Mouse (Mus musculus): ENCODE results near the gene Tmem127. TPM values are rescaled to one million over a fixed set of nuclear protein-coding genes. Genes with fewer than 3 reads are reported as not detected.
A peak's percentile ranks its signal among the peaks of the same experiment; 100 is the strongest.

Tmem127 gene
- total and polyA plus RNA-seq, 3 experiments, result 24.8 to 45.6 (median 27.4) TPM

GRCm38 (mm10) chr2:127274590-127274989 is 26.9 kb downstream of the Tmem127 start:
- WGBS, result 48% methylated on average over 2 of the region's 2 CpGs
- no peaks in the 10 kb centered on the region for H3K27me3 ChIP-seq (ENCODE audit: control insufficient read depth, insufficient read depth, low read length)
- H3K79me2 ChIP-seq (replicated peaks; ENCODE audit: control insufficient read depth, insufficient read depth, low read length), result peaks cover 8% of the 10 kb centered on the region
- intact Hi-C loops (cut with DNase I), result no loop called here
- H3K27ac ChIP-seq, result peak overlapping the region; percentile 53
- TF ChIP-seq CTCF (IDR thresholded peaks at IDR 0.05) (no peak), EP300 (IDR thresholded peaks at IDR 0.05; ENCODE audit: insufficient read depth, low read depth, low read length) (no peak), POLR2A (IDR thresholded peaks at IDR 0.05; ENCODE audit: insufficient read depth, low read depth, low read length) (no peak)
- H3K36me3 ChIP-seq (ENCODE audit: control insufficient read depth, insufficient read depth, low read length), result peaks cover 17% of the 10 kb centered on the region
- H3K4me3 ChIP-seq, result peak overlapping the region; percentile 7; the same call in 1 of the 2 replicates
- H3K9ac ChIP-seq (ENCODE audit: low read depth, low read length), result no peak overlapping the region
- DNase-seq, result no peak
- H3K4me1 ChIP-seq (ENCODE audit: control insufficient read depth, insufficient read depth, low read length), result peaks cover 6% of the 10 kb centered on the region

- Histone ChIP-seq H3K79me2 (replicated peaks; ENCODE audit: control insufficient read depth, insufficient read depth, low read length) (peaks cover 8% of the 10 kb centered on the region), H3K36me3 (ENCODE audit: control insufficient read depth, insufficient read depth, low read length) (peaks cover 17% of the 10 kb centered on the region), H3K27me3 (ENCODE audit: control insufficient read depth, insufficient read depth, low read length) (no peaks in the 10 kb centered on the region), H3K4me1 (ENCODE audit: control insufficient read depth, insufficient read depth, low read length) (peaks cover 6% of the 10 kb centered on the region), H3K27ac (peak overlapping the region; percentile 72), H3K4me3 (peak overlapping the region; percentile 19; the same call in 1 of the 2 replicates), H3K9ac (ENCODE audit: low read depth, low read length) (peak overlapping the region; percentile 45)
- 51% methylated on average over 5 of the region's 5 CpGs for WGBS
- no peak for DNase-seq
- intact Hi-C loops (cut with DNase I), result no loop called here
- TF ChIP-seq CTCF (IDR thresholded peaks at IDR 0.05) (no peak), POLR2A (IDR thresholded peaks at IDR 0.05; ENCODE audit: insufficient read depth, low read depth, low read length) (no peak)
Measured at GRCm38 (mm10) chr2:127275551-127276320, 28.0 kb downstream of the Tmem127 start.

- peaks cover 5% of the 10 kb centered on the region for H3K79me2 ChIP-seq (replicated peaks; ENCODE audit: control insufficient read depth, insufficient read depth, low read length)
- intact Hi-C loops (cut with DNase I), result no loop called here
- peaks cover 3% of the 10 kb centered on the region for H3K4me1 ChIP-seq (ENCODE audit: control insufficient read depth, insufficient read depth, low read length)
- peaks cover 10% of the 10 kb centered on the region for H3K36me3 ChIP-seq (ENCODE audit: control insufficient read depth, insufficient read depth, low read length)
- no peak overlapping the region for H3K9ac ChIP-seq (ENCODE audit: low read depth, low read length)
- DNase-seq, result no peak
- H3K4me3 ChIP-seq, result no peak overlapping the region
- TF ChIP-seq POLR2A (IDR thresholded peaks at IDR 0.05; ENCODE audit: insufficient read depth, low read depth, low read length) (no peak), EP300 (IDR thresholded peaks at IDR 0.05; ENCODE audit: insufficient read depth, low read depth, low read length) (no peak), CTCF (IDR thresholded peaks at IDR 0.05) (no peak)
- no peak overlapping the region for H3K27ac ChIP-seq
- H3K27me3 ChIP-seq (ENCODE audit: control insufficient read depth, insufficient read depth, low read length), result no peaks in the 10 kb centered on the region
Measured at GRCm38 (mm10) chr2:127278162-127278561, 30.5 kb downstream of the Tmem127 start.

- DNase-seq, result no peak
- Histone ChIP-seq H3K27ac (no peak overlapping the region), H3K4me1 (ENCODE audit: control insufficient read depth, insufficient read depth, low read length) (no peaks in the 10 kb centered on the region), H3K9ac (ENCODE audit: low read depth, low read length) (no peak overlapping the region), H3K79me2 (replicated peaks; ENCODE audit: control insufficient read depth, insufficient read depth, low read length) (no peaks in the 10 kb centered on the region), H3K36me3 (ENCODE audit: control insufficient read depth, insufficient read depth, low read length) (peaks cover 21% of the 10 kb centered on the region), H3K27me3 (ENCODE audit: control insufficient read depth, insufficient read depth, low read length) (no peaks in the 10 kb centered on the region), H3K4me3 (no peak overlapping the region)
- TF ChIP-seq CTCF (IDR thresholded peaks at IDR 0.05), result no peak
- no peak for TF ChIP-seq EP300 (IDR thresholded peaks at IDR 0.05; ENCODE audit: insufficient read depth, low read depth, low read length)
- TF ChIP-seq POLR2A (IDR thresholded peaks at IDR 0.05; ENCODE audit: insufficient read depth, low read depth, low read length), result no peak
- WGBS, result 81% methylated on average over 4 of the region's 4 CpGs
- intact Hi-C loops (cut with DNase I), result no loop called here
Measured at GRCm38 (mm10) chr2:127292250-127292649, 44.5 kb downstream of the Tmem127 start.

GRCm38 (mm10) chr2:127297001-127297805 is 49.5 kb downstream of the Tmem127 start:
- H3K36me3 ChIP-seq (ENCODE audit: control insufficient read depth, insufficient read depth, low read length), result peaks cover 20% of the 10 kb centered on the region
- no peaks in the 10 kb centered on the region for H3K79me2 ChIP-seq (replicated peaks; ENCODE audit: control insufficient read depth, insufficient read depth, low read length)
- no peak overlapping the region for H3K9ac ChIP-seq (ENCODE audit: low read depth, low read length)
- intact Hi-C loops (cut with DNase I), result no loop called here
- H3K27ac ChIP-seq, result no peak overlapping the region; the same call in 1 of the 2 replicates
- H3K4me3 ChIP-seq, result no peak overlapping the region
- 78% methylated on average over 7 of the region's 7 CpGs for WGBS
- no peaks in the 10 kb centered on the region for H3K27me3 ChIP-seq (ENCODE audit: control insufficient read depth, insufficient read depth, low read length)
- H3K4me1 ChIP-seq (ENCODE audit: control insufficient read depth, insufficient read depth, low read length), result no peaks in the 10 kb centered on the region
- TF ChIP-seq POLR2A (IDR thresholded peaks at IDR 0.05; ENCODE audit: insufficient read depth, low read depth, low read length) (no peak), CTCF (IDR thresholded peaks at IDR 0.05) (no peak), EP300 (IDR thresholded peaks at IDR 0.05; ENCODE audit: insufficient read depth, low read depth, low read length) (0 out of 2 replicates have a peak, but pooled peaks have one; percentile 35)
- peak in 1 of 2 experiments; percentile 27 for DNase-seq

GRCm38 (mm10) chr2:127298056-127298455 is 50.3 kb downstream of the Tmem127 start:
- TF ChIP-seq POLR2A (IDR thresholded peaks at IDR 0.05; ENCODE audit: insufficient read depth, low read depth, low read length) (no peak), EP300 (IDR thresholded peaks at IDR 0.05; ENCODE audit: insufficient read depth, low read depth, low read length) (no peak), CTCF (IDR thresholded peaks at IDR 0.05) (no peak)
- intact Hi-C loops (cut with DNase I), result no loop called here
- peaks cover 20% of the 10 kb centered on the region for H3K36me3 ChIP-seq (ENCODE audit: control insufficient read depth, insufficient read depth, low read length)

More at GRCm38 (mm10) chr2:127298056-127298455, 50.3 kb downstream of the Tmem127 start:
- Histone ChIP-seq H3K4me3 (no peak overlapping the region), H3K27ac (no peak overlapping the region), H3K27me3 (ENCODE audit: control insufficient read depth, insufficient read depth, low read length) (no peaks in the 10 kb centered on the region), H3K9ac (ENCODE audit: low read depth, low read length) (no peak overlapping the region), H3K79me2 (replicated peaks; ENCODE audit: control insufficient read depth, insufficient read depth, low read length) (no peaks in the 10 kb centered on the region), H3K4me1 (ENCODE audit: control insufficient read depth, insufficient read depth, low read length) (no peaks in the 10 kb centered on the region)
- WGBS, result 86% methylated on average over 1 of the region's 1 CpGs
- DNase-seq, result no peak

All from heart, adult 2 months (tissue).